ENCODE assay signal across 2 mouse cellular contexts in the genomic region with DNA sequence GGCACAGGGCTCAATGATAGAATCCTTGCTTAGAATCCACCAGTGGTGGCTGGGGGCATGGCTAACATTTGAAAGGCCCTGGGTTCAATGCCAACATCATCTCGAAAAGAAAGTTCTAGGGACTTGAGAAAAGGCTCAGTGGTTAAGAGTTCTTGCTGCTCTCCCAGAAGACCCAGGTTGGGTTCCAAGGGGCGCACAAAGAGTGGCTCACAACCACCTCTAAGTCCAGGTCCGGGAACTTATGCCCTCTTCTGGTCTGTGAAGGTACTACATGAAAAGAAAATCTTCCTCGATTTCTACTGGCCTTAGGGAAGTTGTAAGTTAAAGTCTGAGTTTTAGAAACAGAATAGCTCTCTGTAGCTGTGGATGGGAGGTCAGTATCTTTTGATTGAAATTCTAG.
TF ChIP-seq lines count a peak whose summit lies in the region.

No protein-coding gene starts in this region.

TF ChIP-seq in CH12.LX, 34 proteins besides CTCF, POLR2A, EP300 and RAD21:
- TF ChIP-seq ELF1 (IDR thresholded peaks at IDR 0.05; ENCODE audit: low read depth, low read length) (no peak), SMC3 (IDR thresholded peaks at IDR 0.05; ENCODE audit: low read depth, low read length) (peak; percentile 61), PAX5 (IDR thresholded peaks at IDR 0.05; ENCODE audit: low read length) (no peak)

TF ChIP-seq in ES-E14, 5 proteins besides CTCF, POLR2A, EP300 and RAD21:
- TF ChIP-seq ZNF384 (IDR thresholded peaks at IDR 0.05; ENCODE audit: low read depth, low read length) (no peak), ZC3H11A (IDR thresholded peaks at IDR 0.05; ENCODE audit: borderline replicate concordance, low read depth, low read length) (0 out of 2 replicates have a peak, but pooled peaks have one; percentile 22)
